Mouse (Mus musculus): Measurements from ENCODE around the gene Pla2g4f.

GRCm38 (mm10) chr2:120291471-120292078 lies 22.4 kb downstream of the Pla2g4f start:
- TF ChIP-seq CTCF (IDR thresholded peaks at IDR 0.05; ENCODE audit: extremely low read depth, insufficient read depth, low read length) (no peak), POLR2A (IDR thresholded peaks at IDR 0.05; ENCODE audit: extremely low read depth, insufficient read depth, low read length) (no peak)

Data from cortical plate, adult 2 months (tissue).